Mouse (Mus musculus): ENCODE measurements around the gene Poldip2. TPM values are rescaled to one million over a fixed set of nuclear protein-coding genes. Genes with fewer than 3 reads are reported as not detected.

Gene Poldip2
- total RNA-seq, 1 experiment from 2014 or later: 27.4 TPM

DNA sequence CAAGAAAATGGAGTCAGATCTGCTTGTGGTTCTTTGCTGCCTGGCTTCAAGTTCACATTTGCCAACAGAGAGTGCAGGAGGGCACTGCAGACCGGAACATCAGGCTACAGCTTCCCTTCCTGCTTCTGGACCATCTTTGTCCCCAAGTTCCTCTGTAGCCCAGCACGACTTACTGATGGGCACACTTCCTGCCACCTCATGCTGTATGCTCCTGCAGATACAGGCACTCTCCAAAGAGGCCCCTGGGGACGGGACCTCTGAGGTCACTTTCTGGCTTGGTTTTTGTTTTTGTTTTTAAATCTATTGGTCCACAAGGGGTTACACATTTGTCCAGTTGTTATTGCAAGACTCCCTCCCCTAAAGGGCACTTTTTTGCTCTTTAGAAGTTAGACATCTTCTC is 57.8 kb downstream of the Poldip2 start:
- ATAC-seq (replicated peaks; ENCODE audit: insufficient number of reproducible peaks, low FRiP score, low TSS enrichment, poor library complexity, severe bottlenecking): no peak

DNA sequence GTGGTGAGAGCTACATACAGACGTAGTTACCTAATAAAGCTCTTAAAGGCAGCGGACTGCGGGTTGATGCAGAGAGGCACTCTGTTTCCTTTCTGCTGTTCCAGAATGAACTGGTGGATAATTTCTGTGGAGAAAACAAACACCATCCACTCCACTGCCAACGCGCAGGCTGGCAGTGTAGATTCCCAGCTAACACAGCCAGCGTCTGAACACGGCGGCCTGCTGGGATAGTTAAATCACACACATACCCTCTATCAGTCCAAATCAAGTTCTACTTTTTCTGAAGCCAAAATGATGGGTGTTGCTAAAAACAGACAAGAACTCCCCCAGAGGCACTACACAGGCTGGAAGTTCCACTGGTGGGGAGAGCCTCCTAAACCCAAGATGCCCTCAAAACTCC is 59.4 kb downstream of the Poldip2 start:
- no peak for ATAC-seq (replicated peaks; ENCODE audit: insufficient number of reproducible peaks, low FRiP score, low TSS enrichment, poor library complexity, severe bottlenecking)

DNA sequence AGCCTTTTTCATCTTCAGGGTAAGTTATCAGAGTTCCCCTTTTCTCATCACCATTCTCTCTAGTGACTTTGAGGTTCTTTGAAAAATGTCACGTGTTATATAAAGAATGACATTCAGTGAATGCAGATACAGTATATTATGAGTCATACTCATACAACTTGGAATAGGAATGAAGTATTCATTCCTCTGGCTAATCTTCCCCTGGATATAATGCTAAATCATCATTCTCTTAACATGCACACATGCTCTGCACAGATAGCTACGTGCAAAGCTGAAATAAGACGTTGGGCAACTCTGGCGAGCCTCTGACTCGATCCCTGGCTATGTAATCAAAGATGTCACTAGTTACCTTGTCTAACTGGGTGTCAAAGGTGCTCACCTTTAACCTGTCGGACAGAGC is 59.9 kb downstream of the Poldip2 start:
- ATAC-seq (replicated peaks; ENCODE audit: insufficient number of reproducible peaks, low FRiP score, low TSS enrichment, poor library complexity, severe bottlenecking): no peak

Other genes with a start within 250 kb of the Poldip2 start
- 1.2 TPM in 1 of 3 replicates, not detected in the others for gene BC030499, start 221.4 kb upstream of the Poldip2 start, total RNA-seq (2017)
- 0.64 to 3.1 TPM (median 1.4 TPM) in 3 replicates for gene Spag5, start 210.7 kb upstream of the Poldip2 start, total RNA-seq (2017)
- gene Aldoc, start 189.2 kb upstream of the Poldip2 start, total RNA-seq (2017): 0.78 to 8.6 TPM (median 1.3 TPM) in 3 replicates
- gene Pigs, start 183.8 kb upstream of the Poldip2 start, total RNA-seq (2017): 17.5 to 25.1 TPM (median 18.5 TPM) in 3 replicates
- gene Unc119, start 168.7 kb upstream of the Poldip2 start, total RNA-seq (2017): 88.0 to 122 TPM (median 99.7 TPM) in 3 replicates
- gene Foxn1, start 125.6 kb upstream of the Poldip2 start, total RNA-seq (2017): not detected in 3 replicates
- gene Slc13a2, start 90.0 kb upstream of the Poldip2 start, total RNA-seq (2017): not detected in 3 replicates
- gene Slc46a1, start 46.5 kb upstream of the Poldip2 start, total RNA-seq (2017): 0.38 to 0.58 TPM in 2 of 3 replicates, not detected in the other
- 0.78 TPM in 1 of 3 replicates, not detected in the others for gene Sarm1, start 14.4 kb upstream of the Poldip2 start, total RNA-seq (2017)
- gene Vtn, start 13.1 kb upstream of the Poldip2 start, total RNA-seq (2017): not detected in 3 replicates
- not detected in 3 replicates for gene Sebox, start 8.7 kb upstream of the Poldip2 start, total RNA-seq (2017)
- gene Tmem199, start within 50 bp of the Poldip2 start, total RNA-seq (2017): 23.4 to 38.7 TPM (median 34.2 TPM) in 3 replicates
- 5.4 to 8.8 TPM (median 8.3 TPM) in 3 replicates for gene Tnfaip1, start 24.1 kb downstream of the Poldip2 start, total RNA-seq (2017)
- 133 to 162 TPM (median 149 TPM) in 3 replicates for gene Ift20, start 24.2 kb downstream of the Poldip2 start, total RNA-seq (2017)
- gene Tmem97, start 38.6 kb downstream of the Poldip2 start, total RNA-seq (2017): 1.8 to 6.2 TPM (median 4.5 TPM) in 3 replicates
- 22.7 to 69.9 TPM (median 36.2 TPM) in 3 replicates for gene Nlk, start 185.2 kb downstream of the Poldip2 start, total RNA-seq (2017)
- 12.4 to 22.2 TPM (median 16.4 TPM) in 3 replicates for gene Ccnq, start 239.5 kb downstream of the Poldip2 start, total RNA-seq (2017)